Mouse (Mus musculus) bone marrow, adult 2 months (tissue): ENCODE data around the gene Farp1. TPM values are rescaled to one million over a fixed set of nuclear protein-coding genes. Genes with fewer than 3 reads are reported as not detected.

Source experiments
- H3K27ac ChIP-seq: fragments of 200-500 bp; 2 replicates; pipeline ENCODE4 v1.5.1; 2012; ENCODE audit warnings: low read depth, mild to moderate bottlenecking, control low read depth, inconsistent platforms, low read length; ENCODE audit not compliant: control insufficient read depth, poor library complexity, insufficient read depth
- H3K4me1 ChIP-seq: fragments of 200-500 bp; 2 replicates; pipeline ENCODE4 v1.6.1; 2011; ENCODE audit warnings: low read length; ENCODE audit not compliant: control insufficient read depth, insufficient read depth
- H3K4me3 ChIP-seq: fragments of 200-500 bp; replicated peaks from 2 replicates; pipeline ENCODE3; 2011; ENCODE audit warnings: mild to moderate bottlenecking, low read depth, low read length, control low read depth; ENCODE audit not compliant: control insufficient read depth
- CTCF ChIP-seq: fragments of 200-500 bp; IDR thresholded peaks from 2 replicates; pipeline ENCODE4 v1.5.1; 2011; ENCODE audit warnings: low read length, control low read depth; ENCODE audit not compliant: control insufficient read depth, insufficient read depth
- POLR2A ChIP-seq: fragments of 200-500 bp; IDR thresholded peaks from 2 replicates; pipeline ENCODE4 v1.6.1; 2011; ENCODE audit warnings: low read depth, mild to moderate bottlenecking, control low read depth, low read length, borderline replicate concordance; ENCODE audit not compliant: control insufficient read depth
- WGBS: fragments of 180-500 bp; shearing (Covaris S2); methylation state at CpG from one replicate; pipeline ENCODE4 v1.1.7; 2018; 5-methylcytosine and 5-hydroxymethylcytosine counted together
- polyA plus RNA-seq: library from polyadenylated mRNA; stranded (reverse); fragments of >200 nt; gene quantifications from 2 replicates; pipeline ENCODE4 v1.2.4, GENCODE M21; 2011; ENCODE audit warnings: low replicate concordance; ENCODE audit not compliant: missing spikeins, insufficient read depth, insufficient read length

Gene Farp1
- polyA plus RNA-seq, 1 experiment: 4.2 TPM

DNA sequence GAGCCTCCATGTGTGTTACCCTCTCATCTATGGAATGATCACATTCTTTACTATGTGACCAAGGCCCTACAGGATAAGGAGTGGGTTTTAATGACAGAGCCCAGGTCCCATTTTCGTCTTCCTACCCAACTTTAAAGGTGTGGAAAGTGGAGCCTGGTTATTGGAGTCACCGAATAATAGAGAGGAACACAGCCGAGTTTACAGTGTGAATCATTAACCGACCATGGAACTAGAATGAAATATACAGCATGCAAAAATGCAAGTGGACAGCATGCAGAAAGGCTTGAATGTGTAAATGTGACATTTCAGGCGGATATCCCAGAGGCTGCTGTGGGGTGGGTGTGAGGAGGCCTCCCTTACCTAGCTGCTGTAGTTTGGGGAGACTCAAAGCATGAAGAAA is 66.5 kb downstream of the Farp1 start:
- TF ChIP-seq POLR2A: no peak
- TF ChIP-seq CTCF: no peak
- WGBS: 78% methylated on average over 5 of the region's 5 CpGs
- no peaks in the 10 kb centered on the region for H3K4me1 ChIP-seq
- no peak overlapping the region for H3K4me3 ChIP-seq
- no peak overlapping the region for H3K27ac ChIP-seq

GRCm38 (mm10) chr14:121102599-121102998 is 67.6 kb downstream of the Farp1 start:
- Histone ChIP-seq H3K4me1 (no peaks in the 10 kb centered on the region), H3K4me3 (no peak overlapping the region), H3K27ac (no peak overlapping the region)
- TF ChIP-seq POLR2A (no peak), CTCF (no peak)
- WGBS: 72% methylated on average over 5 of the region's 5 CpGs

- WGBS: 95% methylated on average over 9 of the region's 9 CpGs
- no peak overlapping the region for H3K27ac ChIP-seq
- H3K4me3 ChIP-seq: no peak overlapping the region
- TF ChIP-seq CTCF: no peak
- TF ChIP-seq POLR2A: no peak
- no peaks in the 10 kb centered on the region for H3K4me1 ChIP-seq
Observed at GRCm38 (mm10) chr14:121103459-121103858, 68.5 kb downstream of the Farp1 start.

DNA sequence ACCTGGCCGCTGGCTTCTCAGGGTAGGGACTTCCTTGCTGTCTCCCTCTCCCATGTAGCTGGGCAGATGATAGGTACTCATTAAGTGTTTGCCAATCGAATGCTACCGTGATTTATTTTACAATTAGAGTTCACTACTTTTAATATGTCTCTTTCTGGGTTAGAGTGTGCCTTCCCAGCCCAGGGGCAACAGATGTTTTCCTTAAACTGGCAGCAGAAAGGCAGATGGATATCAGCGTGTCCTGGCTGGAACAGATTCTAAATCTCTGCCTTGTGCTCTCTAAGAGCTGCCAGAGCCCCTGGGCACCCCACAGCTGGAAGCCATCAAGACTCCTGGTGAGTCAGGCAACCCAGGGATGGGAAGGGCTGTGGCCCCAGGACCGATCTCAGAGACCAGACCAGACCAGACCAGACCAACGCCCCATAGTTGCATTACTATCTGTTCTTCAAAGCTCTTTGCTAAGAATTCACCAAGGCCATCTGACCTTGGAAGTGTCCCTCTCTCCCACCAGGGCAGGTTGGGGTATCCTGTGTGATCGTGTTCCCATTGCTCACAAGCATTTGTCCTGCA is 69.8 kb downstream of the Farp1 start:
- TF ChIP-seq CTCF (no peak), POLR2A (no peak)
- H3K4me1 ChIP-seq: no peaks in the 10 kb centered on the region
- 81% methylated on average over 7 of the region's 7 CpGs for WGBS
- no peak overlapping the region for H3K27ac ChIP-seq
- H3K4me3 ChIP-seq: no peak overlapping the region

DNA sequence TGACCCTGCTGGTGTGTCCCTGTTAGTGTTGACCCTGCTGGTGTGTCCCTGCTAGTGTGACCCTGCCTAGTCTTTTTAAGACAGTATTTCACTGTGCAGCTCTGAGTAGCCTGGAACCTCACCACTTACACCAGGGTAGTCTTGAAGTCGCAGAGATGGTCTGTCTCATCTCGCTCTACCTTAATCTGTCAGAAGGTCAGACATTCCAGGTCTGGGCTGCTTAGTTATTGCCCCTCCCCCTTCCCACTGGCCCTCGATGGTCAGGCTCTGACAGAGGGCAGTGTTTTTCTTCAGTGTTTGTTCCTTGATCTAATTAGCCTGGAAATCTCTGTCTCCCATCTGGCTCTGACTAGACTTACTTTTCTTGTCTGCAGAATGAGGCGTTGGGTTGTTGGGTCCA is 71.9 kb downstream of the Farp1 start:
- TF ChIP-seq POLR2A: no peak
- TF ChIP-seq CTCF: no peak
- no peaks in the 10 kb centered on the region for H3K4me1 ChIP-seq
- 75% methylated on average over 4 of the region's 4 CpGs for WGBS
- H3K27ac ChIP-seq: no peak overlapping the region
- H3K4me3 ChIP-seq: no peak overlapping the region

- H3K27ac ChIP-seq: no peak overlapping the region
- WGBS: 89% methylated on average over 10 of the region's 10 CpGs
- TF ChIP-seq CTCF: no peak
- TF ChIP-seq POLR2A: no peak
Observed at GRCm38 (mm10) chr14:121107707-121108285, 72.8 kb downstream of the Farp1 start.

GRCm38 (mm10) chr14:121108439-121109115 is 73.6 kb downstream of the Farp1 start:
- TF ChIP-seq POLR2A (no peak), CTCF (no peak)
- Histone ChIP-seq H3K27ac (no peak overlapping the region), H3K4me1 (no peaks in the 10 kb centered on the region; the same call in 1 of the 2 replicates), H3K4me3 (no peak overlapping the region)
- WGBS: 66% methylated on average over 8 of the region's 8 CpGs

More at GRCm38 (mm10) chr14:121107707-121108285, 72.8 kb downstream of the Farp1 start:
- no peak overlapping the region for H3K4me3 ChIP-seq
- no peaks in the 10 kb centered on the region; the same call in 1 of the 2 replicates for H3K4me1 ChIP-seq

- no peak overlapping the region for H3K4me3 ChIP-seq
- 61% methylated on average over 9 of the region's 9 CpGs for whole genome bisulfite sequencing
- no peak overlapping the region for H3K27ac ChIP-seq
- H3K4me1 ChIP-seq: no peaks in the 10 kb centered on the region; the same call in 1 of the 2 replicates
- TF ChIP-seq POLR2A: no peak
- no peak for TF ChIP-seq CTCF
Observed at GRCm38 (mm10) chr14:121109116-121109504, 74.1 kb downstream of the Farp1 start.

DNA sequence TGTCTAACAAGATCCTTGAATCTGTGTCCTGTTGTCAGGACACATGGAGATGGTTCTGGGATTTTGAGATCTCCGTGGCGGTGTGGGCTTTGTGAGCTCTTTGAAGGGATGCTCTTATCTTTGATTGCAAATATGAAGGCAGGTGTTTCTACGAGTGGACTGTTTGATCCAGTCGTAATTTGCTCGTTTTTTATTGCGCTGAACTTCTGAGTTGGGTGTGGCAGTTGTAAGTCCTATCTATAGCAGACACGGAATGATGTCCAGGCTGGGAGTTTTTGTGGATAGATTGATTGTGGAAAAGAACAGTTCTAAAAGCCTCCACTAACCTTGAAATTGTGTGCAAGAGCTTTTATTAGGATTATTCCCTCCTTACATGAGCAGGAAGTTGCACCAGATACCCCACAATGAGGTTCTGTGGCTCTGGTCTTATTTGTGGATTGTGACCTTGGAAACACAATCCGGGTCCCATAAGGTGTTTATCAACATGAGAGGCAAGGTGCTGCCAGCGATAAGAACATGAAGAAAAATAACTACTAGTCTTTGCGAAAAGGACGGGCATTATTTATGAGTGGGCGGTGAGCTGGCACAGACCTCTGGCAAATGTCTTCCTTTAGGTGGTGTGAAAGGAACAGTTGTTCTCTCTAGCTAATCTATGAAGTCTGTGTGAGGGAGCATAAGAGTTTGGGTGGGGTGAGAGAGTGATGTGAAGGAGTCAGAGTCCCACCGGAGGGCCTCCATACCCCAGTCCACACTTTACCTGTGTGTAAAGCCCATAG is 75.7 kb downstream of the Farp1 start:
- H3K4me3 ChIP-seq: no peak overlapping the region
- 73% methylated on average over 13 of the region's 13 CpGs for WGBS
- no peak for TF ChIP-seq CTCF
- TF ChIP-seq POLR2A: no peak
- no peak overlapping the region for H3K27ac ChIP-seq
- no peaks in the 10 kb centered on the region; the same call in 1 of the 2 replicates for H3K4me1 ChIP-seq
